Mouse (Mus musculus) cerebellum, adult 2 months (tissue): Measurements from ENCODE around the gene Olfr1494.

Experiments
- CTCF ChIP-seq: fragments of 200-500 bp; IDR thresholded peaks from 2 replicates; pipeline ENCODE4 v1.5.1; 2011; ENCODE audit warnings: low read depth, mild to moderate bottlenecking, control low read depth, low read length, moderate library complexity, borderline replicate concordance; ENCODE audit not compliant: insufficient read depth
- POLR2A ChIP-seq: fragments of 200-500 bp; IDR thresholded peaks from 2 replicates; pipeline ENCODE4 v1.6.1; 2011; ENCODE audit warnings: low read length, control low read depth, borderline replicate concordance; ENCODE audit not compliant: insufficient read depth

GRCm38 (mm10) chr19:13739428-13739827 lies at the start of gene Olfr1494:
- TF ChIP-seq CTCF = no peak
- no peak for TF ChIP-seq POLR2A
